Mouse (Mus musculus) stomach, postnatal 0 days (tissue): ENCODE measurements around the gene Tle4. TPM values are rescaled to one million over a fixed set of nuclear protein-coding genes. Genes with fewer than 3 reads are reported as not detected.
"Not testable (repeated sequence)": the region's sequence is repeated elsewhere in the genome, so short reads cannot be mapped to it uniquely, and the experiment has no call there.

Experiments
- ATAC-seq: fragments of 200-750 bp; cut with Nextera tagmentation; 2 replicates; pipeline ENCODE4 v1.8.0; 2017; ENCODE audit not compliant: low FRiP score, low TSS enrichment
- DNase-seq: peaks from one replicate; pipeline ENCODE4 v3.0.0-alpha.2; 2016; ENCODE audit warnings: low spot score
- H3K27ac ChIP-seq: fragments of 300-500 bp; sonication (generic); replicated peaks from 2 replicates; pipeline ENCODE4 v1.5.1; 2014; ENCODE audit warnings: mild to moderate bottlenecking, control low read depth
- H3K27me3 ChIP-seq: fragments of 300-500 bp; sonication (generic); 2 replicates; pipeline ENCODE4 v1.6.1; 2014; ENCODE audit warnings: low read length; ENCODE audit not compliant: control insufficient read depth, insufficient read depth
- H3K36me3 ChIP-seq: fragments of 300-500 bp; sonication (generic); 2 replicates; pipeline ENCODE4 v1.6.1; 2014; ENCODE audit warnings: low read length, mixed read lengths; ENCODE audit not compliant: control insufficient read depth, insufficient read depth
- H3K4me1 ChIP-seq: fragments of 300-500 bp; sonication (generic); replicated peaks from 2 replicates; pipeline ENCODE4 v1.6.1; 2014; ENCODE audit warnings: antibody characterized with exemption; ENCODE audit not compliant: control insufficient read depth, insufficient read depth
- H3K4me2 ChIP-seq: fragments of 300-500 bp; sonication (generic); replicated peaks from 2 replicates; pipeline ENCODE4 v1.6.1; 2014; ENCODE audit warnings: low read depth, mild to moderate bottlenecking, control low read depth, moderate library complexity
- H3K4me3 ChIP-seq: fragments of 300-500 bp; sonication (generic); 2 replicates; pipeline ENCODE4 v1.5.1; 2014; ENCODE audit warnings: low read depth, low read length, control low read depth
- H3K9ac ChIP-seq: fragments of 300-500 bp; sonication (generic); 2 replicates; pipeline ENCODE4 v1.6.1; 2014; ENCODE audit warnings: mild to moderate bottlenecking, low read length, control low read depth, mixed read lengths
- H3K9me3 ChIP-seq: fragments of 300-500 bp; sonication (generic); 2 replicates; pipeline ENCODE4 v1.6.1; 2016; ENCODE audit warnings: low read length; ENCODE audit not compliant: control insufficient read depth
- CTCF ChIP-seq: IDR thresholded peaks from 2 replicates; pipeline ENCODE4 v1.5.1; 2016; ENCODE audit warnings: antibody characterized with exemption, low read depth, mild to moderate bottlenecking, moderate library complexity
- EP300 ChIP-seq: optimal IDR thresholded peaks from 2 replicates; pipeline ENCODE3; 2016; ENCODE audit warnings: antibody characterized with exemption
- WGBS: fragments of 180-500 bp; shearing (Covaris S2); extraction: QIAGEN DNeasy Blood & Tissue Kit; methylation state at CpG from one replicate; pipeline ENCODE4 v1.1.7; 2014; 5-methylcytosine and 5-hydroxymethylcytosine counted together
- polyA plus RNA-seq: library from polyadenylated mRNA; unstranded; fragments of >200 nt; fragmentation: Nextera tagmentation; extraction: Ambion mirVana; gene quantifications from 2 replicates; pipeline ENCODE4 v1.2.1, GENCODE M21; 2015

Tle4 gene
- 5.1 and 5.7 TPM in 2 replicates for polyA plus RNA-seq

DNA sequence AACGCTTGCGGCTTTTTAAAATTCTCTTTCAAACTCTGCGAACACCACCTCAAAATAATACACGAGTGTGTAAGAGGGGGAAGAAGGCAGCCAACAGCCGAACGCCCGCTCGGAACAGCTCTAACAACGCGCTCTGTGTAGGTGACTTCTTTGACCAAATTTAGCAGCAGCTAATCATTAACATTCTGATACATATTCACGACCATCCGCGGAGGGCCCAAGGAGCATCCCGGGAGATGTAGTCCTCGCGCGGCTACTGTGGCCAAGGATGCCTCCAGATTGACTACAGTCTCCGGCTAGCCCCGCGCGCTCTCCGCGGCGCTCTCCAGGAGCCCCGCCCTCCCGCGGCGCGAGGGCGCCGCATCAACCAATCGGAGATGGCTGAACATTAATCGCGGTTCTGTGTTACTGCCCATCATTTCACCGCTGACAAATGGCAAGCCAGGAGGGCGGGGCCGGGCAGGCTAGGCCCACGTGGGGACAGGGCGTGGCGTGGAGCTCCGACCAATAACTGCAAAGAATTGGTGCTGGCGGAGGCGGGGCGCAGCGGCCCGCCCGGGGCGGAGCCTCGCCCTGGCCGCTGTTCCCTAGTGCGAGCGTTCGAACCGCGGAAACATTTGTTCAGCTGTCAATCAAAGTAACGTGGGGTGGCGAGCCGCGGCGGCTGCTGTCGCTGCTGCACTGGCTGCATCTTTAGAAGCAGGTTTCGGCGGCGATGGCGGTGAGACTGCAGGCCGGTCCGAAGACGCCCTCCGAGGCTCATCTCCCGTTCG lies at the start of gene Tle4:
Tle4 (minus strand) TSS at position 135 of the 773 bp plus-strand sequence.
- H3K9ac ChIP-seq: peak within 1 kb of the TSS; percentile 90
- H3K4me2 ChIP-seq: peak within 1 kb of the TSS; percentile 80
- no peak for TF ChIP-seq CTCF
- TF ChIP-seq EP300: peak; percentile 84
- peak; percentile 100 for DNase-seq
- WGBS: under 1% methylated on average over 71 of the region's 71 CpGs
- H3K27ac ChIP-seq: peak within 1 kb of the TSS; percentile 94
- no peaks in the 10 kb centered on the region for H3K27me3 ChIP-seq
- H3K36me3 ChIP-seq: no peaks in the 10 kb centered on the region
- 0 out of 2 replicates have a peak, but pooled peaks cover 3% of the 10 kb centered on the region for H3K4me1 ChIP-seq
- peak within 1 kb of the TSS; percentile 88 for H3K4me3 ChIP-seq
- H3K9me3 ChIP-seq: no peaks in the 10 kb centered on the region
- ATAC-seq: peak; percentile 99

DNA sequence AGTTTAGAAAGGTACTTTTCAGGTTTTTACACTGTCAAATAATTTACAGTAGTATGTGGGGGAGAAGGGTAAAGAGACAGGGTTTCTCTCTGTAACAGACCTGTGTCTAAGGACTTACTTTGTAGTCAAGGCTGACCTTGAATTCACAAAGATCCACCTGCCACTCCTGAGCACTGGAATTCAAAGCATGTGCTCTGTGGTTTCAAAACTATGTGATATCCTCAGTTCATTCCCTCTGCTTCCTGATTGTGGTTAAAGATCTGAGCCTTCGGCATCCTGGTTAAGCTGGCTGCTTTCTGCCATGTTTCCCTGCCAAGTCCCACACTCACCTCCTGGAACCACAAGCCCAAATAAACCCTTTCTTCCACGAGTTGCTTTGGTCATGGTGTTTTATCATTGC lies 47.8 kb upstream of the Tle4 start:
- Histone ChIP-seq H3K9ac (no peak overlapping the region), H3K36me3 (no peaks in the 10 kb centered on the region), H3K4me2 (no peak overlapping the region), H3K27ac (no peak overlapping the region), H3K27me3 (no peaks in the 10 kb centered on the region), H3K4me3 (no peak overlapping the region), H3K9me3 (no peaks in the 10 kb centered on the region), H3K4me1 (no peaks in the 10 kb centered on the region)
- 61% methylated on average over 2 of the region's 2 CpGs for WGBS
- ATAC-seq (no peak), DNase-seq (no peak)
- no peak for TF ChIP-seq EP300
- TF ChIP-seq CTCF: no peak

DNA sequence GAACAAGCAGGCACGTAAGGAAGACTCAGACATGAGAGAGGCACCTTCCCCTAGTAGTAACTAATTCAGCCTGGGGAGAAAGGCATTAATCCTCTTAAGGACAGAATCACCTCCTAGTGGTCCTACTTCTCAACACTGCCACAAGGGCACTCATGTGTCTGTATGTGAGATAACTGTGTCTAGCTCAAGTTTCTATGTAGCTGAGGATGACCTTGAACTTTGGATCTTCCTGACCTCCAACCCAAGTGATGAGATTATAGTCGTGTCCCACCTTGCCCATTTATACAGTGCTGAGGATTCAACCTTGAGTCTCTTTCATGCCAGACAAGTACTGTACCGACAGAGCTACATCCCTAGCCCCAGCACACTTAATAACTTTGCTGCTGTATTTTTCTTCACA lies 46.9 kb upstream of the Tle4 start:
- Histone ChIP-seq H3K27ac (no peak overlapping the region), H3K4me2 (no peak overlapping the region), H3K27me3 (no peaks in the 10 kb centered on the region), H3K4me3 (no peak overlapping the region), H3K36me3 (no peaks in the 10 kb centered on the region), H3K4me1 (no peaks in the 10 kb centered on the region), H3K9me3 (no peaks in the 10 kb centered on the region), H3K9ac (no peak overlapping the region)
- WGBS: 77% methylated on average over 3 of the region's 3 CpGs
- DNase-seq (no peak), ATAC-seq (no peak)
- TF ChIP-seq EP300: no peak
- TF ChIP-seq CTCF: no peak

GRCm38 (mm10) chr19:14643091-14643490 lies 45.2 kb upstream of the Tle4 start:
- not testable (repeated sequence) for H3K27ac ChIP-seq, H3K9me3 ChIP-seq, H3K9ac ChIP-seq, H3K4me2 ChIP-seq, DNase-seq, H3K4me1 ChIP-seq, H3K36me3 ChIP-seq, H3K4me3 ChIP-seq, H3K27me3 ChIP-seq, ATAC-seq
- WGBS: 88% methylated on average over 4 of the region's 4 CpGs

GRCm38 (mm10) chr19:14642663-14643062 lies 44.8 kb upstream of the Tle4 start:
- H3K4me3 ChIP-seq: no peak overlapping the region
- DNase-seq: no peak
- no peak for TF ChIP-seq EP300
- TF ChIP-seq CTCF: no peak
- H3K9ac ChIP-seq: no peak overlapping the region
- no peak overlapping the region for H3K27ac ChIP-seq
- H3K36me3 ChIP-seq: no peaks in the 10 kb centered on the region
- no peaks in the 10 kb centered on the region for H3K4me1 ChIP-seq
- 72% methylated on average over 10 of the region's 10 CpGs for whole genome bisulfite sequencing
- ATAC-seq: no peak
- H3K27me3 ChIP-seq: no peaks in the 10 kb centered on the region
- H3K4me2 ChIP-seq: no peak overlapping the region
- H3K9me3 ChIP-seq: no peaks in the 10 kb centered on the region

GRCm38 (mm10) chr19:14635213-14635928 lies 37.5 kb upstream of the Tle4 start:
- Histone ChIP-seq H3K4me2 (no peak overlapping the region; the same call in 1 of the 2 replicates), H3K36me3 (no peaks in the 10 kb centered on the region), H3K27ac (no peak overlapping the region), H3K4me1 (no peaks in the 10 kb centered on the region), H3K9me3 (no peaks in the 10 kb centered on the region), H3K27me3 (no peaks in the 10 kb centered on the region), H3K9ac (no peak overlapping the region), H3K4me3 (no peak overlapping the region)
- no peak for TF ChIP-seq CTCF
- TF ChIP-seq EP300: no peak
- 43% methylated on average over 10 of the region's 10 CpGs for WGBS
- no peak for DNase-seq
- ATAC-seq: no peak
